Comparison of ENCODE assay signal across 15 mouse cellular contexts in the genomic region with DNA sequence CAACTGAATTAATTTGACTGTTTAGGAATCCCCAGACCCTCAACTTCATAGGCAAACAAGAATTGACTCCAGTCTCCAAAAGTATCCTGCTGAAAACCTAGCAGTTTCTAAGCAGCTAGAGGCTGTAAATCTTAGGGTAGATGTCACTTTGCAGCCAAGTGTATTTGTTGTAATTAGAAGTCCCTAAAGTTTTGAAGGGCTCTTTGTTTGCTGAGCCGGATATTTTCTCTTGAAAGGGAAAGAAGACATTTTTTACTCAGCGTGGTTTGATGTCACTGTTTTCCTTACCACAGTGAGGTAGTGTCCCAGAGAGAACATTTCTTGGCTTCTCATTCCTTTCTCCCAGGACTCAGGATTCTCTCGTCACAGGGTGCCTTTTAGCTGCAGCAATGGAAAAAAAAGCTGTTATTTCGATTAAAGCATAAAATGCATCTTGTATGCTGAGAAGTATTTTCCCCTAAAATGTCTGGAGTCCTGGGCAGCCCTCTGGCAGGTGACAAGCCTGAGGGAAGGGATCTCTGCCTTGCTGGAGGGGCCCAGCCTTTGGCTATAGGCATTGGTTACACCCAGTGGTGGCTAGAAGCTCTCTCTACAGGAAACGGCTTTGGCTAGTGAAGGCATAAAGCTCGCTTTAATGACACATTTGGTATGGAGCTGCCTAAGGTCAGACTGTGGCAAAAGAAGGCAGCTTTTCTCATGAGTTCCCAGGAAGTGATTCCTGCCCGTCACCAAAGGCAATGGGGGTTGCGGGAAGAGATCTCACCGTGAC.
A peak's percentile ranks its signal among the peaks of the same experiment; 100 is the strongest.
DNase-seq lines count a peak whose midpoint lies in the region; ATAC-seq and TF ChIP-seq lines count a peak whose summit lies in the region.
"Had no signal": no experiment of that assay in that cellular context is flagged by ENCODE, and none has a peak within 500 bp of the region (broad histone marks: within the 10 kb centered on the region; RNA-seq: fewer than 3 reads in every experiment).

No protein-coding gene starts in this region.

- TF ChIP-seq EP300 in liver, postnatal 0 days (IDR thresholded peaks at IDR 0.05; ENCODE audit: low read depth), result no peak

- H3K27me3 ChIP-seq in kidney, postnatal 0 days (ENCODE audit: insufficient read depth, low read length), result no peaks in the 10 kb centered on the region
- H3K27me3 ChIP-seq in limb, embryonic 10.5 days (ENCODE audit: low read depth, poor library complexity, severe bottlenecking), result no peaks in the 10 kb centered on the region
- no peaks in the 10 kb centered on the region for H3K27me3 ChIP-seq in neural tube, embryonic 14.5 days (ENCODE audit: control insufficient read depth, insufficient read depth, low read length)
- no peaks in the 10 kb centered on the region for H3K27me3 ChIP-seq in liver, postnatal 0 days (ENCODE audit: insufficient read depth, low read length)
- H3K27me3 ChIP-seq: limb, embryonic 13.5 days; liver, embryonic 15.5 days had no signal

- peaks cover 4% of the 10 kb centered on the region; the same call in 1 of the 2 replicates for H3K4me1 ChIP-seq in kidney, postnatal 0 days (replicated peaks; ENCODE audit: insufficient read depth, low read length)
- peaks cover 10% of the 10 kb centered on the region; the same call in 1 of the 2 replicates for H3K4me1 ChIP-seq in limb, embryonic 10.5 days
- no peaks in the 10 kb centered on the region for H3K4me1 ChIP-seq in neural tube, embryonic 14.5 days (ENCODE audit: control insufficient read depth, insufficient read depth, low read length)
- no peaks in the 10 kb centered on the region for H3K4me1 ChIP-seq in liver, postnatal 0 days (ENCODE audit: insufficient read depth)
- H3K4me1 ChIP-seq: liver, embryonic 15.5 days had no signal

- H3K9ac ChIP-seq in kidney, postnatal 0 days (ENCODE audit: low read depth, low read length), result no peak overlapping the region
- H3K9ac ChIP-seq in neural tube, embryonic 14.5 days (replicated peaks; ENCODE audit: low read depth, low read length), result no peak overlapping the region
- H3K9ac ChIP-seq in liver, postnatal 0 days (replicated peaks), result no peak overlapping the region
- H3K9ac ChIP-seq: limb, embryonic 13.5 days; liver, embryonic 15.5 days had no signal

- TF ChIP-seq CTCF in kidney, postnatal 0 days (IDR thresholded peaks at IDR 0.05; ENCODE audit: low read depth), result no peak
- no peak for TF ChIP-seq CTCF in liver, postnatal 0 days (IDR thresholded peaks at IDR 0.05; ENCODE audit: low read depth)

- H3K9me3 ChIP-seq in kidney, postnatal 0 days (replicated peaks; ENCODE audit: low read length), result no peaks in the 10 kb centered on the region
- H3K9me3 ChIP-seq in limb, embryonic 10.5 days (replicated peaks), result no peaks in the 10 kb centered on the region
- no peaks in the 10 kb centered on the region for H3K9me3 ChIP-seq in neural tube, embryonic 14.5 days (ENCODE audit: control insufficient read depth, low read length)
- no peaks in the 10 kb centered on the region for H3K9me3 ChIP-seq in liver, postnatal 0 days (ENCODE audit: low read length)
- H3K9me3 ChIP-seq: limb, embryonic 13.5 days; liver, embryonic 15.5 days had no signal

- H3K4me2 ChIP-seq in kidney, postnatal 0 days (ENCODE audit: low read length), result no peak overlapping the region
- H3K4me2 ChIP-seq in neural tube, embryonic 14.5 days (ENCODE audit: low read depth, low read length), result no peak overlapping the region
- H3K4me2 ChIP-seq in liver, postnatal 0 days (ENCODE audit: low read depth, low read length), result no peak overlapping the region
- H3K4me2 ChIP-seq: limb, embryonic 13.5 days; liver, embryonic 15.5 days had no signal

- no peak for ATAC-seq in kidney, postnatal 0 days (replicated peaks; ENCODE audit: low FRiP score, low read depth)
- ATAC-seq in neural tube, embryonic 14.5 days (ENCODE audit: low read depth), result peak; percentile 84
- no peak for ATAC-seq in liver, postnatal 0 days
- ATAC-seq: inflammation-experienced regulatory T-cells, adult 6 months had no signal

- H3K4me3 ChIP-seq in kidney, postnatal 0 days (replicated peaks; ENCODE audit: low read depth, low read length), result no peak overlapping the region
- H3K4me3 ChIP-seq in limb, embryonic 10.5 days, result no peak overlapping the region
- no peak overlapping the region for H3K4me3 ChIP-seq in neural tube, embryonic 14.5 days (ENCODE audit: low read depth, low read length)
- H3K4me3 ChIP-seq in liver, postnatal 0 days (ENCODE audit: low read depth, low read length), result no peak overlapping the region
- H3K4me3 ChIP-seq: limb, embryonic 13.5 days; liver, embryonic 15.5 days had no signal

- 0 out of 2 replicates have a peak overlapping the region, but pooled peaks have one; percentile 47 for H3K27ac ChIP-seq in kidney, postnatal 0 days
- peak overlapping the region; percentile 43; the same call in 1 of the 2 replicates for H3K27ac ChIP-seq in limb, embryonic 10.5 days
- 0 out of 2 replicates have a peak overlapping the region, but pooled peaks have one; percentile 23 for H3K27ac ChIP-seq in neural tube, embryonic 14.5 days (ENCODE audit: low read depth, low read length)
- no peak overlapping the region for H3K27ac ChIP-seq in liver, postnatal 0 days (ENCODE audit: low read depth)
- H3K27ac ChIP-seq: limb, embryonic 13.5 days; liver, embryonic 15.5 days had no signal

- no peaks in the 10 kb centered on the region for H3K36me3 ChIP-seq in kidney, postnatal 0 days (ENCODE audit: insufficient read depth, low read length)
- H3K36me3 ChIP-seq in limb, embryonic 10.5 days, result no peaks in the 10 kb centered on the region
- no peaks in the 10 kb centered on the region for H3K36me3 ChIP-seq in neural tube, embryonic 14.5 days (ENCODE audit: control insufficient read depth, insufficient read depth, low read length)
- no peaks in the 10 kb centered on the region for H3K36me3 ChIP-seq in liver, postnatal 0 days (replicated peaks; ENCODE audit: insufficient read depth, low read length)
- H3K36me3 ChIP-seq: limb, embryonic 13.5 days; liver, embryonic 15.5 days had no signal

- peak; percentile 79 for DNase-seq in heart, adult 11 months
- no peak for DNase-seq in heart, adult 8-10 months (ENCODE audit: low spot score)
- DNase-seq in kidney, postnatal 0 days (ENCODE audit: low spot score), result peak; percentile 77
- no peak for DNase-seq in kidney, adult 11 months
- DNase-seq in limb, embryonic 10.5 days (ENCODE audit: low spot score), result no peak
- DNase-seq in liver, postnatal 0 days, result no peak
- no peak for DNase-seq in gastrocnemius, adult 8-10 months (ENCODE audit: low spot score in 2 of 2)
- DNase-seq: cerebellum, adult 9-11 months; gastrocnemius, postnatal 14 days; lung, postnatal 10 days; thymus, adult 18-20 months had no signal

- 39% methylated on average over 9 of the region's 9 CpGs for WGBS in kidney, postnatal 0 days
- 68% methylated on average over 9 of the region's 9 CpGs for WGBS in limb, embryonic 10.5 days
- 42% methylated on average over 9 of the region's 9 CpGs for WGBS in neural tube, embryonic 14.5 days
- WGBS in liver, postnatal 0 days (ENCODE audit: insufficient replicate concordance), result 63% methylated on average over 9 of the region's 9 CpGs

Comparison
In these comparisons a context has a peak if more than half of its experiments do, and no peak if none do; other contexts are left out.
1. DNase-seq: peak in heart, adult 11 months (single experiment) and kidney, postnatal 0 days (single experiment); none in heart, adult 8-10 months (single experiment), kidney, adult 11 months (single experiment), limb, embryonic 10.5 days (single experiment), liver, postnatal 0 days (single experiment) and gastrocnemius, adult 8-10 months (0 of 2).